In the genomic region with DNA sequence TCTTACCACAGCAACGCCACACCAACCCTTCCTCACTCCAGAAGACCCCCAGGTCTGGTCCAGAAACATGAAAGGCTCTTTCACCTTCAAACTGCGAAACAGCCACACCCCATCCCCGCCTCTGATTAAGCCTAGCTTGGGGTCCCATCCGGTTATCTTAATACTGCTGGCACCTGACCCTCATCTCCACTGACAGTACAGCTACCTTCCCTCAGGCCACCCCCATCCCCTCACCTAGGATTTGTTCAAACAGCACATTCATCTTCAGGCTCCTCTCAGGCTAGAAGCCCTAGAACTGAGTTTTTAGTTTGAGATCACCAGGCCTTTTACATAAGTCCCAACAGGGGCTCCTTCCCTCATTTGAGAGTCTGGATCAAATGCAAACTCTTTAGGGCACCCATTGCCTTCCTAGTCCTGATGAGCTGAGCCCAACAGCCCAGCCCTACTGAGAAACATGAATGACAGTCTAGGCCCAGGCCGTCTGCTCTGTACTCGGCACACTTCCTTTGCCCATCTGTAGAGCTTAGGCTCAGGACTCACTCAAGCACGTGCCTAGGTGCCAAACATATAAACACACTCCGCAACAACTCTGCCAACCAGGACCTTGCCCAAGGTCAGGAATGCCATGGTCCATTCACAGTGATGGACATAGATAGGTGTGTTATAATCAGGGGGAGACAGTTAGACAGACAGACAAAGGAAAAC, we compare ENCODE assay signal across 10 mouse cellular contexts. TPM values are rescaled to one million over a fixed set of nuclear protein-coding genes. Genes with fewer than 3 reads are reported as not detected.
DNase-seq lines count a peak whose midpoint lies in the region; ATAC-seq and TF ChIP-seq lines count a peak whose summit lies in the region.
"Had no signal": no experiment of that assay in that cellular context is flagged by ENCODE, and none has a peak within 500 bp of the region (broad histone marks: within the 10 kb centered on the region; RNA-seq: fewer than 3 reads in every experiment).

No protein-coding gene starts in this region.

- H3K4me2 ChIP-seq in forebrain, embryonic 15.5 days (replicated peaks) = peak overlapping the region; percentile 34
- peak overlapping the region; percentile 90 for H3K4me2 ChIP-seq in hindbrain, postnatal 0 days (ENCODE audit: low read depth, low read length)
- peak overlapping the region; percentile 42 for H3K4me2 ChIP-seq in midbrain, embryonic 14.5 days (ENCODE audit: low read length)

- H3K36me3 ChIP-seq in forebrain, embryonic 15.5 days = no peaks in the 10 kb centered on the region
- H3K36me3 ChIP-seq in forebrain, embryonic 10.5 days (replicated peaks) = no peaks in the 10 kb centered on the region
- 0 out of 2 replicates have a peak, but pooled peaks cover 5% of the 10 kb centered on the region for H3K36me3 ChIP-seq in hindbrain, postnatal 0 days (ENCODE audit: insufficient read depth, low read length)
- H3K36me3 ChIP-seq in midbrain, embryonic 14.5 days (ENCODE audit: control insufficient read depth, insufficient read depth, low read length) = no peaks in the 10 kb centered on the region

- 70% methylated on average over 8 of the region's 8 CpGs for WGBS in forebrain, embryonic 15.5 days
- 82% methylated on average over 8 of the region's 8 CpGs for WGBS in forebrain, embryonic 10.5 days
- 71% methylated on average over 8 of the region's 8 CpGs for WGBS in hindbrain, postnatal 0 days
- 83% methylated on average over 8 of the region's 8 CpGs for WGBS in midbrain, embryonic 14.5 days

- TF ChIP-seq CTCF in hindbrain, postnatal 0 days (IDR thresholded peaks at IDR 0.05; ENCODE audit: low read depth) = no peak

- peak overlapping the region; percentile 7; the same call in 1 of the 2 replicates for H3K4me3 ChIP-seq in forebrain, embryonic 15.5 days
- no peak overlapping the region for H3K4me3 ChIP-seq in forebrain, embryonic 10.5 days
- no peak overlapping the region for H3K4me3 ChIP-seq in brown adipose tissue, adult 24 weeks (ENCODE audit: insufficient read depth, low read depth, low read length)
- H3K4me3 ChIP-seq in hindbrain, postnatal 0 days (ENCODE audit: low read length) = peak overlapping the region; percentile 15
- peak overlapping the region; percentile 22 for H3K4me3 ChIP-seq in midbrain, embryonic 14.5 days (replicated peaks; ENCODE audit: low read depth, low read length)

- no peak overlapping the region for H3K27ac ChIP-seq in forebrain, embryonic 15.5 days (replicated peaks)
- no peak overlapping the region for H3K27ac ChIP-seq in forebrain, embryonic 10.5 days
- peak overlapping the region; percentile 57; the same call in 1 of the 2 replicates for H3K27ac ChIP-seq in brown adipose tissue, adult 24 weeks (replicated peaks; ENCODE audit: low read depth, low read length)
- H3K27ac ChIP-seq in hindbrain, postnatal 0 days = no peak overlapping the region
- no peak overlapping the region for H3K27ac ChIP-seq in midbrain, embryonic 14.5 days (replicated peaks; ENCODE audit: low read depth, low read length)

- no peaks in the 10 kb centered on the region for H3K27me3 ChIP-seq in forebrain, embryonic 15.5 days
- H3K27me3 ChIP-seq in forebrain, embryonic 10.5 days (ENCODE audit: poor library complexity, severe bottlenecking) = peaks cover 61% of the 10 kb centered on the region
- no peaks in the 10 kb centered on the region for H3K27me3 ChIP-seq in hindbrain, postnatal 0 days (ENCODE audit: insufficient read depth, low read length)
- 0 out of 2 replicates have a peak, but pooled peaks cover 8% of the 10 kb centered on the region for H3K27me3 ChIP-seq in midbrain, embryonic 14.5 days (ENCODE audit: control insufficient read depth, insufficient read depth, low read length)

- H3K9ac ChIP-seq in forebrain, embryonic 15.5 days (replicated peaks) = no peak overlapping the region
- H3K9ac ChIP-seq in hindbrain, postnatal 0 days (replicated peaks; ENCODE audit: low read length) = no peak overlapping the region
- H3K9ac ChIP-seq in midbrain, embryonic 14.5 days (replicated peaks; ENCODE audit: low read length) = no peak overlapping the region; the same call in 1 of the 2 replicates

- ATAC-seq in forebrain, embryonic 15.5 days (replicated peaks) = no peak
- no peak for ATAC-seq in hindbrain, postnatal 0 days
- ATAC-seq in midbrain, embryonic 14.5 days (ENCODE audit: low FRiP score, low TSS enrichment) = no peak

- peaks cover 56% of the 10 kb centered on the region for H3K4me1 ChIP-seq in forebrain, embryonic 15.5 days
- H3K4me1 ChIP-seq in forebrain, embryonic 10.5 days = peaks cover 19% of the 10 kb centered on the region
- H3K4me1 ChIP-seq in brown adipose tissue, adult 24 weeks (ENCODE audit: control insufficient read depth, insufficient read depth, insufficient read length, low read length) = peaks cover 45% of the 10 kb centered on the region
- peaks cover 36% of the 10 kb centered on the region for H3K4me1 ChIP-seq in hindbrain, postnatal 0 days (ENCODE audit: insufficient read depth, low read length)
- peaks cover 50% of the 10 kb centered on the region for H3K4me1 ChIP-seq in midbrain, embryonic 14.5 days (ENCODE audit: control insufficient read depth, insufficient read depth, low read length)

- no peaks in the 10 kb centered on the region for H3K9me3 ChIP-seq in forebrain, embryonic 15.5 days
- no peaks in the 10 kb centered on the region for H3K9me3 ChIP-seq in forebrain, embryonic 10.5 days
- H3K9me3 ChIP-seq in hindbrain, postnatal 0 days (ENCODE audit: low read length) = no peaks in the 10 kb centered on the region
- H3K9me3 ChIP-seq in midbrain, embryonic 14.5 days (ENCODE audit: control insufficient read depth, low read length) = no peaks in the 10 kb centered on the region

- intact Hi-C loops in left cerebral cortex, postnatal 10 days (cut with DNase I) = loop anchor here (5.0 to 10.0 kb wide), 3 partner anchors 57 to 130 kb away; partner anchors contain the start of gene Srl

- DNase-seq in forebrain, embryonic 10.5 days (ENCODE audit: extremely low spot score, low spot score) = no peak
- DNase-seq in hindbrain, postnatal 0 days (ENCODE audit: low spot score) = no peak
- no peak for DNase-seq in midbrain, embryonic 14.5 days
- DNase-seq in thymus, postnatal 25 days = no peak
- no peak for DNase-seq in left cerebral cortex, postnatal 10 days (ENCODE audit: extremely low spot score in 1 of 2, low spot score in 2 of 2)
- DNase-seq in urinary bladder, postnatal 25 days (ENCODE audit: low spot score) = no peak
- DNase-seq: kidney, postnatal 25 days; thymus, postnatal 14 days had no signal

RNA-seq across cellular contexts. Expression of gene Adcy9, which starts 5.3 kb away (rescaled TPM):
- 2.6 and 2.7 TPM in 2 replicates for polyA plus RNA-seq in forebrain, embryonic 15.5 days (2015; fragmentation: Nextera tagmentation; extraction: Ambion mirVana)
- 0.30 and 0.35 TPM in 2 replicates for polyA plus RNA-seq in forebrain, embryonic 10.5 days (2016; fragmentation: Nextera tagmentation; extraction: Ambion mirVana)
- 5.7 and 6.3 TPM in 2 replicates for polyA plus RNA-seq in brown adipose tissue, adult 24 weeks (2012; ENCODE audit: insufficient read depth, insufficient read length, missing spikeins)
- total RNA-seq in hindbrain, postnatal 0 days (2014; rRNA removed) = 27.7 and 31.6 TPM in 2 replicates
- 4.0 and 4.3 TPM in 2 replicates for polyA plus RNA-seq in hindbrain, postnatal 0 days (2015; fragmentation: Nextera tagmentation; extraction: Ambion mirVana)
- 5.3 and 5.8 TPM in 2 replicates for polyA plus RNA-seq in midbrain, embryonic 14.5 days (2014; fragmentation: Nextera tagmentation; extraction: Ambion mirVana)
- 10 to 100 TPM; 30.8 to 35.9 TPM for total RNA-seq in left cerebral cortex, postnatal 10 days (2021)

Comparison
In these comparisons a context has a peak if more than half of its experiments do, and no peak if none do; other contexts are left out.
1. H3K4me3 ChIP-seq: peak in forebrain, embryonic 15.5 days (single experiment), hindbrain, postnatal 0 days (single experiment) and midbrain, embryonic 14.5 days (single experiment); none in forebrain, embryonic 10.5 days (single experiment) and brown adipose tissue, adult 24 weeks (single experiment).
2. H3K4me2 ChIP-seq: peak in every context shown above with its lines; median percentile 90 in hindbrain, postnatal 0 days; 42 in midbrain, embryonic 14.5 days; 34 in forebrain, embryonic 15.5 days.